Mouse (Mus musculus): ENCODE results near the gene Klf11. TPM values are rescaled to one million over a fixed set of nuclear protein-coding genes. Genes with fewer than 3 reads are reported as not detected.
A peak's percentile ranks its signal among the peaks of the same experiment; 100 is the strongest.

Klf11 gene
- polyA plus RNA-seq, 1 experiment = 4.2 TPM

- H3K4me1 ChIP-seq (ENCODE audit: control insufficient read depth, insufficient read depth, insufficient read length, low read length) = peaks cover 9% of the 10 kb centered on the region; the same call in 1 of the 2 replicates
- no peak; the same call in none of the 2 replicates for TF ChIP-seq POLR2A (IDR thresholded peaks at IDR 0.05; ENCODE audit: low read depth, low read length)
- H3K4me3 ChIP-seq (ENCODE audit: low read depth, low read length) = peak overlapping the region; percentile 95
- H3K36me3 ChIP-seq (ENCODE audit: control insufficient read depth, insufficient read depth, low read length) = peaks cover 6% of the 10 kb centered on the region
- WGBS = 2% methylated on average over 36 of the region's 36 CpGs
- H3K27me3 ChIP-seq (ENCODE audit: control insufficient read depth, insufficient read depth, low read length) = no peaks in the 10 kb centered on the region
- peak overlapping the region; percentile 91 for H3K27ac ChIP-seq (ENCODE audit: insufficient read depth, low read depth, low read length)
Observed at GRCm38 (mm10) chr12:24651642-24652342, 718 bp downstream of the Klf11 start.

- 77% methylated on average over 16 of the region's 16 CpGs for WGBS
- Histone ChIP-seq H3K4me1 (ENCODE audit: control insufficient read depth, insufficient read depth, insufficient read length, low read length) (peaks cover 9% of the 10 kb centered on the region; the same call in 1 of the 2 replicates), H3K27ac (ENCODE audit: insufficient read depth, low read depth, low read length) (no peak overlapping the region), H3K36me3 (ENCODE audit: control insufficient read depth, insufficient read depth, low read length) (peaks cover 6% of the 10 kb centered on the region), H3K27me3 (ENCODE audit: control insufficient read depth, insufficient read depth, low read length) (no peaks in the 10 kb centered on the region), H3K4me3 (ENCODE audit: low read depth, low read length) (no peak overlapping the region)
- TF ChIP-seq POLR2A (IDR thresholded peaks at IDR 0.05; ENCODE audit: low read depth, low read length) (no peak), CTCF (IDR thresholded peaks at IDR 0.05; ENCODE audit: extremely low read depth, insufficient read length, insufficient replicate concordance, low read depth, low read length) (no peak)
Observed at GRCm38 (mm10) chr12:24654065-24654862, 3.2 kb downstream of the Klf11 start.

- WGBS = 76% methylated on average over 3 of the region's 3 CpGs
- H3K4me1 ChIP-seq (ENCODE audit: control insufficient read depth, insufficient read depth, insufficient read length, low read length) = peaks cover 4% of the 10 kb centered on the region; the same call in 1 of the 2 replicates
- TF ChIP-seq CTCF (IDR thresholded peaks at IDR 0.05; ENCODE audit: extremely low read depth, insufficient read length, insufficient replicate concordance, low read depth, low read length) = no peak
- TF ChIP-seq POLR2A (IDR thresholded peaks at IDR 0.05; ENCODE audit: low read depth, low read length) = no peak
- H3K36me3 ChIP-seq (ENCODE audit: control insufficient read depth, insufficient read depth, low read length) = peaks cover 14% of the 10 kb centered on the region
- H3K27ac ChIP-seq (ENCODE audit: insufficient read depth, low read depth, low read length) = no peak overlapping the region
- no peaks in the 10 kb centered on the region for H3K27me3 ChIP-seq (ENCODE audit: control insufficient read depth, insufficient read depth, low read length)
- H3K4me3 ChIP-seq (ENCODE audit: low read depth, low read length) = no peak overlapping the region
Observed at GRCm38 (mm10) chr12:24656436-24656835, 5.4 kb downstream of the Klf11 start.

DNA sequence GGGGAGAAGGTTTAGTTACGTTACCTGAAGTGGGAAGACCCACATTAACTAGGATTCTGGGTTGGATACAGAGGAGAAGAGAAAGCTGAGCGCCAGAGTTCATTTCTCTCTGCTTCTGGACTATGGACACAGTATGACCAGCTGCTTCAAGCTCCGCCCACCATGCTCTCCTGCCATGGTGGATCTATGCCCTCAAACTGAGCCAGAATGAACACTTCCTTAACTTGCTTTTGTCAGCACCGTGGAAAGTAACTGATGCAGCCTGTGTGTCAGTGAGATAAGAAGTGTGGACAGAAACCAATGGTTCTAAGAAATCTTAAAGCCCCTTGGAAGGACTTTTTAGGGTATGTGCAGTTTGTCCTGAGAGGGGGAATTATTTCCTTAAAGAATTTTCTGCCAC lies 7.9 kb downstream of the Klf11 start:
- Histone ChIP-seq H3K4me3 (ENCODE audit: low read depth, low read length) (no peak overlapping the region), H3K4me1 (ENCODE audit: control insufficient read depth, insufficient read depth, insufficient read length, low read length) (no peaks in the 10 kb centered on the region), H3K27me3 (ENCODE audit: control insufficient read depth, insufficient read depth, low read length) (no peaks in the 10 kb centered on the region), H3K36me3 (ENCODE audit: control insufficient read depth, insufficient read depth, low read length) (peaks cover 14% of the 10 kb centered on the region), H3K27ac (ENCODE audit: insufficient read depth, low read depth, low read length) (no peak overlapping the region)
- 58% methylated on average over 4 of the region's 4 CpGs for WGBS
- TF ChIP-seq POLR2A (IDR thresholded peaks at IDR 0.05; ENCODE audit: low read depth, low read length) = no peak
- no peak for TF ChIP-seq CTCF (IDR thresholded peaks at IDR 0.05; ENCODE audit: extremely low read depth, insufficient read length, insufficient replicate concordance, low read depth, low read length)

GRCm38 (mm10) chr12:24659923-24660322 lies 8.8 kb downstream of the Klf11 start:
- Histone ChIP-seq H3K27me3 (ENCODE audit: control insufficient read depth, insufficient read depth, low read length) (no peaks in the 10 kb centered on the region), H3K36me3 (ENCODE audit: control insufficient read depth, insufficient read depth, low read length) (peaks cover 14% of the 10 kb centered on the region), H3K4me1 (ENCODE audit: control insufficient read depth, insufficient read depth, insufficient read length, low read length) (no peaks in the 10 kb centered on the region), H3K27ac (ENCODE audit: insufficient read depth, low read depth, low read length) (no peak overlapping the region), H3K4me3 (ENCODE audit: low read depth, low read length) (no peak overlapping the region)
- TF ChIP-seq CTCF (IDR thresholded peaks at IDR 0.05; ENCODE audit: extremely low read depth, insufficient read length, insufficient replicate concordance, low read depth, low read length) = no peak
- no peak for TF ChIP-seq POLR2A (IDR thresholded peaks at IDR 0.05; ENCODE audit: low read depth, low read length)
- 92% methylated on average over 9 of the region's 9 CpGs for WGBS

DNA sequence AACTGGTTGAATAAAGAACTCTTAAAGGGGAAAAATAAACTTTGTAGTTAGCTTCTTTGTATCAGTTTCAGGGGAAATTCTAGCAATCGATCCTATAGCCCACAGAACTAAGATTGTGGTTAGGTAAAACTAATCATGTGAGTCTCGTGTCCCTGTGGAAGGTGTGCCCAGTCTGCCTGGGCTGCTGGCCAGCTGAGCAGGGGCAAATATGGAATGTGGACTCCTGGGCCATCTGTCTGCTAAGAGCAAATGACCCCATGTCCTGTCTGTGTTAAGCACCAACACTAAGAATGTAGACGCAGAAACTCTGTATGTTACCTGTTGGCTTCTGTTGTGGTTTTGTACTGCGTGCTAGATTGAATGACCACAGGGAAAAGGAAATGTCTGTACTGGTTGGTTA lies 10.0 kb downstream of the Klf11 start:
- Histone ChIP-seq H3K4me3 (ENCODE audit: low read depth, low read length) (no peak overlapping the region), H3K27me3 (ENCODE audit: control insufficient read depth, insufficient read depth, low read length) (no peaks in the 10 kb centered on the region), H3K27ac (ENCODE audit: insufficient read depth, low read depth, low read length) (no peak overlapping the region), H3K4me1 (ENCODE audit: control insufficient read depth, insufficient read depth, insufficient read length, low read length) (no peaks in the 10 kb centered on the region), H3K36me3 (ENCODE audit: control insufficient read depth, insufficient read depth, low read length) (peaks cover 10% of the 10 kb centered on the region)
- TF ChIP-seq POLR2A (IDR thresholded peaks at IDR 0.05; ENCODE audit: low read depth, low read length) = no peak
- no peak for TF ChIP-seq CTCF (IDR thresholded peaks at IDR 0.05; ENCODE audit: extremely low read depth, insufficient read length, insufficient replicate concordance, low read depth, low read length)
- 55% methylated on average over 4 of the region's 4 CpGs for WGBS

DNA sequence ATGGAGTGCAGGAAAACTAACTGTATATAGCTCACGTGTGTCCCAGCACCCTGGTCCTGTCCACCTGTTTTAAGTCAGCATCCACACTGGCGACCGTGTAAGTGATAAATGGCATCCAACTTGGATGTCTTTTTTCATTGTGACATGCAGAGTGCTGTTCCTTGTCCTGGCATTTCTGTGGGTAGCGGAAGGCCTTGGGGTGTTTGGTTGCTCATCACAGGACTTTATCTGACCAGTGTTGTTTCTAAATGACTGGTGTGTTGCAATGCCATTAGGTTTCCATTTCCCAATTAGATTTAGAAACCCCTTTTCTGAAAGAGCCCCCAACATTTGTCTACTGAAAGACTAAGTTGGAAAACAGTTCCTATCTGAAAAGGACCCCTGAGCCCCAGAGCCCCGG lies 11.1 kb downstream of the Klf11 start:
- no peak for TF ChIP-seq CTCF (IDR thresholded peaks at IDR 0.05; ENCODE audit: extremely low read depth, insufficient read length, insufficient replicate concordance, low read depth, low read length)
- TF ChIP-seq POLR2A (IDR thresholded peaks at IDR 0.05; ENCODE audit: low read depth, low read length) = no peak
- Histone ChIP-seq H3K27me3 (ENCODE audit: control insufficient read depth, insufficient read depth, low read length) (no peaks in the 10 kb centered on the region), H3K27ac (ENCODE audit: insufficient read depth, low read depth, low read length) (no peak overlapping the region), H3K36me3 (ENCODE audit: control insufficient read depth, insufficient read depth, low read length) (peaks cover 9% of the 10 kb centered on the region), H3K4me3 (ENCODE audit: low read depth, low read length) (no peak overlapping the region), H3K4me1 (ENCODE audit: control insufficient read depth, insufficient read depth, insufficient read length, low read length) (no peaks in the 10 kb centered on the region)
- 82% methylated on average over 5 of the region's 5 CpGs for WGBS
